In the genomic region with DNA sequence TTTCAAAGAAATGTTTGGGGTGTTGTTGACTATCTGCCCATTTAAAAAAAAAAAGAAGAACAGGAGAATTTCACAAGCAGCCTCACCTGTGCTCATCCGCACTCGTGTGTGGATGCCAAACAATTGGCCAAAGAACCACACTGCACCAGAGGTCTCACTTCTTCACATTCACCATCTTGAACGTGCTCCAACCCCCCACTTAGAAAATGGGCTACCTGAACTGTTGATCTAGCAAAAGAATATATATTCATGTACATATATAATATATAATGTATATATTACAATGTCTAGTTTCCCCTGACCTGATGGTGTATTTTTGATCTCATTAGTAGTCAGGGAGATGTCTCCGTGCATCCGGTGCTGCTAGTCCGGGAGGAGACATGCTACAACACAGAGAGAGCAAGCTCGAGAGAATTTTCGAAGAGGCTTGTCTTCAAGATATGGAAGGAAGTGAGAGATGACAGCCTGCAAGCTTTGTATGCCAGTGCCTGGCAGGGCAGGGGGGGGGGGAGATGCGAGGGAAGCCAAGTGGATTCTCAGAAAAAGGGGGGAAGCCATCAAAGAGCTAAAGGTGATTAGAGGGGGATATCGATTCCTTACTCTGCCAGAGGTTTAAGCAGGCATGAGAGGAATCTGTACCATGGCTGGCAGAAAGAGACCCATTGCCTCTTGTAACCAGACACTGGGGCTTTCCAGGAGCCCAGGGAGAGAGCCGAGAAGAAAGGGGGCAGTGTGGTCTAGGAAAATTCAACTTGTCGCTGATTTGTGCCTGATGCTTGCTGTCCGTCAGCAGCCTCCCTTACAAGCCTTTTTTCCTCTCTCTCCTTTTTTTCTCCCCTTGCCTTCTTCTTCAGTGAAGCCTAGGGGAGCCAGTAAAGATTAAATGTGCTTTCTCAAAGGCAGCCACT, we compare ENCODE assay signal across 8 mouse cellular contexts.
DNase-seq lines count a peak whose midpoint lies in the region; ATAC-seq and TF ChIP-seq lines count a peak whose summit lies in the region.

No protein-coding gene starts in this region.

- 30% methylated on average over 12 of the region's 13 CpGs for WGBS in intestine, embryonic 15.5 days
- 36% methylated on average over 13 of the region's 13 CpGs for WGBS in small intestine, adult 2 months

- DNase-seq in adipocyte (ENCODE audit: low spot score): peak; percentile 86
- DNase-seq in embryo, embryonic 11 days: peak; percentile 88
- DNase-seq in gastrocnemius, postnatal 25 days: peak; percentile 42
- peak; percentile 57 to 69 for DNase-seq in left cerebral cortex, adult 2 months (ENCODE audit: extremely low spot score in 1 of 2, low spot score in 2 of 2)
- peak; percentile 81 for DNase-seq in mesoderm, embryonic 11.5 days (ENCODE audit: low read depth, low spot score)

- TF ChIP-seq CTCF in left cerebral cortex, adult 2 months (IDR thresholded peaks at IDR 0.05): peak; percentile 66
- no peak for TF ChIP-seq CTCF in small intestine, adult 2 months (IDR thresholded peaks at IDR 0.05; ENCODE audit: extremely low read depth, insufficient read length, insufficient replicate concordance, low read depth, low read length)

- ATAC-seq in intestine, embryonic 15.5 days: peak; percentile 76
- ATAC-seq in megakaryocyte progenitor cell, adult 5-6 weeks (replicated peaks; ENCODE audit: poor library complexity): no peak

- H3K4me2 ChIP-seq in intestine, embryonic 15.5 days (replicated peaks): peak overlapping the region; percentile 62

- peak overlapping the region; percentile 70 for H3K9ac ChIP-seq in intestine, embryonic 15.5 days

- no peak for TF ChIP-seq POLR2A in small intestine, adult 2 months (IDR thresholded peaks at IDR 0.05; ENCODE audit: low read depth, low read length)

- no peaks in the 10 kb centered on the region for H3K36me3 ChIP-seq in intestine, embryonic 15.5 days
- H3K36me3 ChIP-seq in small intestine, adult 2 months (ENCODE audit: control insufficient read depth, insufficient read depth, low read length): no peaks in the 10 kb centered on the region

- peak overlapping the region; percentile 93 for H3K27ac ChIP-seq in intestine, embryonic 15.5 days
- H3K27ac ChIP-seq in left cerebral cortex, adult 2 months: peak overlapping the region; percentile 95
- peak overlapping the region; percentile 62; the same call in 1 of the 2 replicates for H3K27ac ChIP-seq in small intestine, adult 2 months (ENCODE audit: insufficient read depth, low read depth, low read length)

- no peaks in the 10 kb centered on the region for H3K4me1 ChIP-seq in intestine, embryonic 15.5 days (replicated peaks)
- no peaks in the 10 kb centered on the region for H3K4me1 ChIP-seq in small intestine, adult 2 months (ENCODE audit: control insufficient read depth, insufficient read depth, insufficient read length, low read length)

- intact Hi-C loops in left cerebral cortex, adult 2 months (cut with DNase I): loop anchor here (1.0 to 5.0 kb wide), 6 partner anchors 31 to 372 kb away; no protein-coding TSS in a partner anchor

- no peaks in the 10 kb centered on the region for H3K9me3 ChIP-seq in intestine, embryonic 15.5 days

- H3K4me3 ChIP-seq in intestine, embryonic 15.5 days (replicated peaks): peak overlapping the region; percentile 52
- peak overlapping the region; percentile 74 for H3K4me3 ChIP-seq in left cerebral cortex, adult 2 months
- H3K4me3 ChIP-seq in small intestine, adult 2 months (ENCODE audit: low read depth, low read length): no peak overlapping the region

- no peaks in the 10 kb centered on the region for H3K27me3 ChIP-seq in intestine, embryonic 15.5 days (replicated peaks)
- H3K27me3 ChIP-seq in small intestine, adult 2 months (ENCODE audit: control insufficient read depth, insufficient read depth, low read length): peaks cover 13% of the 10 kb centered on the region
